Mouse (Mus musculus) Patski (cell line): ENCODE data around the gene Scaf1. TPM values are rescaled to one million over a fixed set of nuclear protein-coding genes. Genes with fewer than 3 reads are reported as not detected.

Source experiments
- ATAC-seq: fragments of 100-300 bp; one replicate; pipeline ENCODE4 v1.8.0; 2021
- CTCF ChIA-PET: fragments of 350-600 bp; sonication (Branson Sonifier 250); formaldehyde crosslinking; loops from one replicate; lab custom pipeline; 2022; ENCODE audit warnings: inconsistent platforms; lab: Charles Lee
- POLR2A ChIA-PET: fragments of 350-600 bp; sonication (Branson Sonifier 250); formaldehyde crosslinking; loops from one replicate; lab custom pipeline; 2022; ENCODE audit warnings: antibody characterized with exemption, inconsistent platforms; lab: Charles Lee
- DNase-seq: peaks from one replicate; pipeline ENCODE4 v3.0.0-alpha.2; 2011; ENCODE audit warnings: low read depth, low spot score
- H3K27me3 ChIP-seq: fragments of 371-371 bp; one replicate; pipeline ENCODE4 v1.5.1; 2021
- CTCF ChIP-seq: fragments of 100-300 bp; IDR thresholded peaks from one replicate; pipeline ENCODE4 v1.5.1; 2021
- in situ Hi-C: fragments of 300-500 bp; cut with MboI; formaldehyde crosslinking; loops from 3 replicates; pipeline ENCODE4 v1.11.1; 2018; ENCODE audit warnings: low pct_unique_long_range_greater_than_20kb, mixed read lengths
- polyA plus RNA-seq: library from polyadenylated mRNA; unstranded; gene quantifications from one replicate; pipeline ENCODE4 v1.2.3, GENCODE M21; 2021

Gene Scaf1
- polyA plus RNA-seq, 1 experiment from 2014 or later, result 80.3 TPM

GRCm38 (mm10) chr7:44959874-44960511 is 56.2 kb downstream of the Scaf1 start:
- in situ Hi-C loops, result loop anchor here (5.0 to 25.0 kb wide), 4 partner anchors 38 to 248 kb away; partner anchors contain the start of genes Fuz, Izumo2 and Med25
- POLR2A ChIA-PET, result no interaction called here
- DNase-seq (no peak), ATAC-seq (no peak)
- TF ChIP-seq CTCF, result no peak
- CTCF ChIA-PET, result no interaction called here
- H3K27me3 ChIP-seq, result no peaks in the 10 kb centered on the region

- H3K27me3 ChIP-seq, result no peaks in the 10 kb centered on the region
- ATAC-seq (no peak), DNase-seq (no peak)
- in situ Hi-C loops, result loop anchor here (5.0 to 25.0 kb wide), 4 partner anchors 37 to 247 kb away; partner anchors contain the start of genes Fuz, Izumo2 and Med25
- TF ChIP-seq CTCF, result no peak
- CTCF ChIA-PET, result interaction anchor here (2.4 to 2.5 kb wide), 2 partner anchors 18 to 23 kb away, joined by 8 read pairs; no protein-coding TSS in a partner anchor
- POLR2A ChIA-PET, result no interaction called here
Observed at GRCm38 (mm10) chr7:44959281-44959680, 56.9 kb downstream of the Scaf1 start.

- DNase-seq, result no peak
- no peak for TF ChIP-seq CTCF
- H3K27me3 ChIP-seq, result no peaks in the 10 kb centered on the region
- no peak for ATAC-seq
- ChIA-PET POLR2A (interaction anchor here (1.4 to 2.1 kb wide), 2 partner anchors 28 to 107 kb away, joined by 4 to 5 read pairs; no protein-coding TSS in a partner anchor), CTCF (interaction anchor here (0.7 to 4.3 kb wide), 9 partner anchors 15 to 107 kb away, joined by 3 to 30 read pairs (median 4); partner anchors contain the start of genes Ap2a1 and Ptov1)
- in situ Hi-C loops, result loop anchor here (5.0 to 25.0 kb wide), 4 partner anchors 36 to 246 kb away; partner anchors contain the start of genes Fuz, Izumo2 and Med25
Observed at GRCm38 (mm10) chr7:44958208-44958607, 58.0 kb downstream of the Scaf1 start.

- CTCF ChIA-PET, result interaction anchor here (0.7 to 4.3 kb wide), 9 partner anchors 14 to 106 kb away, joined by 3 to 30 read pairs (median 6); partner anchors contain the start of genes Ap2a1, Ptov1 and Tsks
- in situ Hi-C loops, result loop anchor here (5.0 to 25.0 kb wide), 4 partner anchors 35 to 245 kb away; partner anchors contain the start of genes Fuz, Izumo2 and Med25
- no peaks in the 10 kb centered on the region for H3K27me3 ChIP-seq
- no peak for TF ChIP-seq CTCF
- POLR2A ChIA-PET, result interaction anchor here (1.4 to 2.1 kb wide), 2 partner anchors 27 to 107 kb away, joined by 4 to 5 read pairs; no protein-coding TSS in a partner anchor
- DNase-seq (no peak), ATAC-seq (no peak)
Observed at GRCm38 (mm10) chr7:44957183-44957835, 58.9 kb downstream of the Scaf1 start.

GRCm38 (mm10) chr7:44956266-44956665 is 59.9 kb downstream of the Scaf1 start:
- ChIA-PET CTCF (interaction anchor here (1.3 to 4.3 kb wide), 4 partner anchors 13 to 29 kb away, joined by 3 to 30 read pairs (median 7); partner anchors contain the start of genes Ap2a1 and Tsks), POLR2A (interaction anchor here (1.2 to 2.1 kb wide), 2 partner anchors 18 to 26 kb away, joined by 3 to 4 read pairs; no protein-coding TSS in a partner anchor)
- TF ChIP-seq CTCF, result no peak
- in situ Hi-C loops, result loop anchor here (5.0 to 25.0 kb wide), 4 partner anchors 34 to 244 kb away; partner anchors contain the start of genes Fuz, Izumo2 and Med25
- DNase-seq (no peak), ATAC-seq (no peak)
- no peaks in the 10 kb centered on the region for H3K27me3 ChIP-seq

GRCm38 (mm10) chr7:44955628-44956027 is 60.5 kb downstream of the Scaf1 start:
- DNase-seq (no peak), ATAC-seq (no peak)
- ChIA-PET POLR2A (interaction anchor here (1.2 kb wide), 1 partner anchor 19 kb away, joined by 3 read pairs; no protein-coding TSS in a partner anchor), CTCF (interaction anchor here (1.1 to 4.3 kb wide), 6 partner anchors 12 to 64 kb away, joined by 3 to 30 read pairs (median 6); partner anchors contain the start of genes Ap2a1 and Tsks)
- no peak for TF ChIP-seq CTCF
- no peaks in the 10 kb centered on the region for H3K27me3 ChIP-seq
- in situ Hi-C loops, result loop anchor here (5.0 to 25.0 kb wide), 4 partner anchors 33 to 243 kb away; partner anchors contain the start of genes Fuz, Izumo2 and Med25

- CTCF ChIA-PET, result no interaction called here
- ATAC-seq (no peak), DNase-seq (no peak)
- H3K27me3 ChIP-seq, result no peaks in the 10 kb centered on the region
- in situ Hi-C loops, result loop anchor here (10.0 to 25.0 kb wide), 2 partner anchors 59 to 242 kb away; partner anchors contain the start of genes Fuz, Izumo2 and Med25
- POLR2A ChIA-PET, result interaction anchor here (0.6 kb wide), 1 partner anchor 33 kb away, joined by 3 read pairs; no protein-coding TSS in a partner anchor
- no peak for TF ChIP-seq CTCF
Observed at GRCm38 (mm10) chr7:44954091-44954885, 61.9 kb downstream of the Scaf1 start.

- in situ Hi-C loops, result loop anchor here (10.0 to 25.0 kb wide), 2 partner anchors 59 to 241 kb away; partner anchors contain the start of genes Fuz, Izumo2 and Med25
- POLR2A ChIA-PET, result no interaction called here
- H3K27me3 ChIP-seq, result no peaks in the 10 kb centered on the region
- ATAC-seq, result no peak
- TF ChIP-seq CTCF, result no peak
- CTCF ChIA-PET, result no interaction called here
- no peak for DNase-seq
Observed at GRCm38 (mm10) chr7:44953561-44953960, 62.6 kb downstream of the Scaf1 start.

Other genes with a start within 250 kb of the Scaf1 start
- 48.7 TPM for gene Nup62, start 200.3 kb downstream of the Scaf1 start, polyA plus RNA-seq
- gene Il4i1, start 200.0 kb downstream of the Scaf1 start, polyA plus RNA-seq, result 2.2 TPM
- 76.6 TPM for gene Atf5, start 199.7 kb downstream of the Scaf1 start, polyA plus RNA-seq
- 99.9 TPM for gene Akt1s1, start 167.4 kb downstream of the Scaf1 start, polyA plus RNA-seq
- 59.1 TPM for gene Tbc1d17, start 167.3 kb downstream of the Scaf1 start, polyA plus RNA-seq
- gene Pnkp, start 159.2 kb downstream of the Scaf1 start, polyA plus RNA-seq, result 43.2 TPM
- 308 TPM for gene Ptov1, start 146.6 kb downstream of the Scaf1 start, polyA plus RNA-seq
- gene Med25, start 123.7 kb downstream of the Scaf1 start, polyA plus RNA-seq, result 96.8 TPM
- gene Fuz, start 120.3 kb downstream of the Scaf1 start, polyA plus RNA-seq, result 16.9 TPM
- 104 TPM for gene Ap2a1, start 86.9 kb downstream of the Scaf1 start, polyA plus RNA-seq
- gene Tsks, start 73.2 kb downstream of the Scaf1 start, polyA plus RNA-seq, result 0.06 TPM
- 22.1 TPM for gene Cpt1c, start 41.5 kb downstream of the Scaf1 start, polyA plus RNA-seq
- gene Prmt1, start 29.8 kb downstream of the Scaf1 start, polyA plus RNA-seq, result 514 TPM
- gene Irf3, start 18.7 kb downstream of the Scaf1 start, polyA plus RNA-seq, result 108 TPM
- gene Bcl2l12, start 17.7 kb downstream of the Scaf1 start, polyA plus RNA-seq, result 19.9 TPM
- gene Rras, start 1.6 kb upstream of the Scaf1 start, polyA plus RNA-seq, result 78.9 TPM
- gene Prr12, start 36.5 kb upstream of the Scaf1 start, polyA plus RNA-seq, result 35.8 TPM
- 77.4 TPM for gene Nosip, start 46.1 kb upstream of the Scaf1 start, polyA plus RNA-seq
- gene Prrg2, start 46.3 kb upstream of the Scaf1 start, polyA plus RNA-seq, result 38.6 TPM
- gene Rcn3, start 75.9 kb upstream of the Scaf1 start, polyA plus RNA-seq, result 21.7 TPM
- gene Fcgrt, start 87.5 kb upstream of the Scaf1 start, polyA plus RNA-seq, result 22.2 TPM
- gene Rps11, start 108.1 kb upstream of the Scaf1 start, polyA plus RNA-seq, result 920 TPM
- 1,333 TPM for gene Rpl13a, start 112.4 kb upstream of the Scaf1 start, polyA plus RNA-seq
- gene Gm45713, start 119.9 kb upstream of the Scaf1 start, polyA plus RNA-seq, result not detected
- gene Flt3l, start 120.1 kb upstream of the Scaf1 start, polyA plus RNA-seq, result 7.3 TPM
- 68.2 TPM for gene Pih1d1, start 137.9 kb upstream of the Scaf1 start, polyA plus RNA-seq
- gene Aldh16a1, start 138.2 kb upstream of the Scaf1 start, polyA plus RNA-seq, result 48.9 TPM
- 0.19 TPM for gene Slc17a7, start 147.6 kb upstream of the Scaf1 start, polyA plus RNA-seq
- gene Gfy, start 163.2 kb upstream of the Scaf1 start, polyA plus RNA-seq, result not detected
- gene Pth2, start 164.6 kb upstream of the Scaf1 start, polyA plus RNA-seq, result not detected
- gene Ccdc155, start 188.5 kb upstream of the Scaf1 start, polyA plus RNA-seq, result 0.03 TPM
- not detected for gene Dkkl1, start 195.8 kb upstream of the Scaf1 start, polyA plus RNA-seq
- gene Tead2, start 199.4 kb upstream of the Scaf1 start, polyA plus RNA-seq, result 94.7 TPM
- gene Cd37, start 222.8 kb upstream of the Scaf1 start, polyA plus RNA-seq, result 0.81 TPM
- not detected for gene Slc6a16, start 224.7 kb upstream of the Scaf1 start, polyA plus RNA-seq